10 mouse cellular contexts compared by ENCODE assay signal in the genomic region with DNA sequence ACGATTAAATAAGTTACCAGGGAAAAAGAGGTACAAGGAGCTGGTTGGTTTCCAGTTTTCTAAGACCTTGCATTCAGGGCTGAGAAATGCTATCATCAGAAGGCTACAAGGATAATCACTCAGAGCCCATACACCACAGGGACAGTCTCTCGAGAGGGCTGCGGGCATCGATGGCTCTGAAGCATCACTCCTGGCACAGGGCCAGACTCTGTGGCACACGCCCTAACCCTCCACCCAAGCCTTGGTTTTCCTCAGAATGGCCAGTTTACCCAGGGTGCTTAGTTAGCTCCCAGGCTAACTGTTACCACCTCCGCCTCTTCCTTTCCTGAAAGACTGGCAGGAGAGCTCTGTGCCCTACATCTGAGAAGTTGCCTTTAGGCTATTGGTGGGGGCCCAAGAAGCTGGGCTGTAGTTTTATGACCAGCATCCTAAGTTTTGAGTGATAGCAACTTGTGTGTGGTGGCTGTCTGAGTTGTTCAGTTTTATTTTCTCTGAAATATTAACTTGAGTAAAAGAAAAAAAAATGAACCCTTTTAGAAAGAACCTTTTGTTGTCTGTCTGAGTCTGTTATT. TPM values are rescaled to one million over a fixed set of nuclear protein-coding genes. Genes with fewer than 3 reads are reported as not detected.
A peak's percentile ranks its signal among the peaks of the same experiment; 100 is the strongest.
DNase-seq lines count a peak whose midpoint lies in the region; ATAC-seq lines count a peak whose summit lies in the region.
"Had no signal": no experiment of that assay in that cellular context is flagged by ENCODE, and none has a peak within 500 bp of the region (broad histone marks: within the 10 kb centered on the region; RNA-seq: fewer than 3 reads in every experiment).

No protein-coding gene starts in this region.

- no peaks in the 10 kb centered on the region for H3K36me3 ChIP-seq in heart, embryonic 12.5 days
- H3K36me3 ChIP-seq in megakaryocyte, embryonic 14.5 days (replicated peaks; ENCODE audit: low read length), result peaks cover 59% of the 10 kb centered on the region

- H3K27ac ChIP-seq in heart, embryonic 12.5 days (ENCODE audit: poor library complexity, severe bottlenecking), result no peak overlapping the region

- H3K4me3 ChIP-seq in heart, embryonic 12.5 days, result no peak overlapping the region
- H3K4me3 ChIP-seq in megakaryocyte, embryonic 14.5 days (replicated peaks), result peak overlapping the region; percentile 24

- no peak for DNase-seq in heart, adult 11 months
- peak; percentile 40 for DNase-seq in MEL-GATA-1-ER (ENCODE audit: extremely low read depth, low read depth)
- no peak for DNase-seq in right cerebral cortex, adult 2 months (ENCODE audit: low spot score in 2 of 2)
- no peak for DNase-seq in left cerebral cortex, adult 11 months (ENCODE audit: low spot score)
- no peak for DNase-seq in heart, adult 8-10 months (ENCODE audit: low spot score)
- DNase-seq: forebrain, postnatal 0 days had no signal

- no peak overlapping the region for H3K4me2 ChIP-seq in heart, embryonic 12.5 days

- 67% methylated on average over 6 of the region's 6 CpGs for WGBS in heart, embryonic 12.5 days

- H3K9me3 ChIP-seq in heart, embryonic 12.5 days (replicated peaks), result no peaks in the 10 kb centered on the region
- no peaks in the 10 kb centered on the region for H3K9me3 ChIP-seq in megakaryocyte, embryonic 14.5 days

- ATAC-seq in heart, embryonic 12.5 days (ENCODE audit: insufficient number of reproducible peaks, low FRiP score), result 0 out of 2 replicates have a peak, but pooled peaks have one; percentile 20
- ATAC-seq in erythroid progenitor cell, adult 5-6 weeks (replicated peaks; ENCODE audit: low FRiP score, poor library complexity, severe bottlenecking), result peak; percentile 90
- ATAC-seq: forebrain, postnatal 0 days; hindbrain, embryonic 16.5 days had no signal

- H3K9ac ChIP-seq in heart, embryonic 12.5 days, result no peak overlapping the region
- H3K9ac ChIP-seq: forebrain, postnatal 0 days had no signal

- H3K27me3 ChIP-seq in heart, embryonic 12.5 days (replicated peaks), result no peaks in the 10 kb centered on the region
- H3K27me3 ChIP-seq in megakaryocyte, embryonic 14.5 days (replicated peaks), result no peaks in the 10 kb centered on the region

- peaks cover 32% of the 10 kb centered on the region for H3K4me1 ChIP-seq in heart, embryonic 12.5 days (replicated peaks)
- H3K4me1 ChIP-seq in megakaryocyte, embryonic 14.5 days, result peaks cover 87% of the 10 kb centered on the region

RNA-seq across cellular contexts. Expression of gene Ano6, which starts 57.9 kb away (rescaled TPM):
- polyA plus RNA-seq in heart, embryonic 12.5 days (2016; fragmentation: Nextera tagmentation; extraction: Ambion mirVana), result 45.7 and 49.5 TPM in 2 replicates
- 23.1 and 28.1 TPM in 2 replicates for total RNA-seq in erythroid progenitor cell, adult 5-6 weeks (2015; ENCODE audit: low replicate concordance)
- 9.4 and 9.5 TPM in 2 replicates for total RNA-seq in erythroid progenitor cell, adult 5-6 weeks (2017; ENCODE audit: low replicate concordance)
- 2.4 and 10.3 TPM in 2 replicates for polyA plus RNA-seq in megakaryocyte, embryonic 14.5 days (2012; ENCODE audit: insufficient read depth, low replicate concordance)
- 10 to 100 TPM; 17.7 to 21.2 (median 19.1) TPM for total RNA-seq in heart, adult 8-10 months (2022)
